Mouse (Mus musculus): ENCODE measurements around the gene Tgif2lx1.
"Not testable (repeated sequence)": the region's sequence is repeated elsewhere in the genome, so short reads cannot be mapped to it uniquely, and the experiment has no call there.

Tgif2lx1 gene

DNA sequence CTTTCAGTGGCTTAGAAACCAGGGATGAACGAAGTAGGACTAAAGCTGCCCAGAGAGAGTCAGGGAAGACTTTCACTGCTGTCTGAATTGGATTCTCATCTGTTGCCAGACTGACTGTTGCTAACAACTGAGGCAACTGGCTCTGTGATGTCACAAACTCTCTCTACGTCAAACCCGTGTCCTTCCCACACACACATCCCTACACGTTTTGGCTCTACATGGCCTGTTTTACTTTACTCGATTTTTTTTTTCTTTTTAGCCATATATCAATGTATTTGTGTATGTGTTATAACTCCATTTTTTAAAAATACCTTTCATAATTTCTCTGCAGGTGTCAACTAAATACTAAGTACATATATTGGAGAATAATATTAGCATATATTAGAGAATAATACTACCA, at the start of gene Tgif2lx1:
Gene Tgif2lx1 (minus strand): TSS at position 101 of the 400 bp plus-strand sequence.
- not testable (repeated sequence) for DNase-seq (ENCODE audit: low spot score in 2 of 2)
